Mouse (Mus musculus) liver, embryonic 15.5 days (tissue): ENCODE data around the gene Chad. TPM values are rescaled to one million over a fixed set of nuclear protein-coding genes. Genes with fewer than 3 reads are reported as not detected.

Source experiments
- ATAC-seq: fragments of 200-750 bp; cut with Nextera tagmentation; 2 replicates; pipeline ENCODE4 v1.8.0; 2017; ENCODE audit warnings: moderate number of reproducible peaks, mild to moderate bottlenecking, moderate library complexity; ENCODE audit not compliant: insufficient read depth
- H3K27ac ChIP-seq: fragments of 300-500 bp; sonication (generic); replicated peaks from 2 replicates; pipeline ENCODE4 v1.5.1; 2015; ENCODE audit warnings: mild to moderate bottlenecking, inconsistent platforms
- H3K27me3 ChIP-seq: fragments of 300-500 bp; sonication (generic); 2 replicates; pipeline ENCODE4 v1.6.1; 2015; ENCODE audit warnings: mild to moderate bottlenecking, inconsistent platforms
- H3K36me3 ChIP-seq: fragments of 300-500 bp; sonication (generic); replicated peaks from 2 replicates; pipeline ENCODE4 v1.6.1; 2015; ENCODE audit warnings: moderate library complexity, mild to moderate bottlenecking, inconsistent platforms
- H3K4me1 ChIP-seq: fragments of 300-500 bp; sonication (generic); replicated peaks from 2 replicates; pipeline ENCODE4 v1.6.1; 2015; ENCODE audit warnings: inconsistent platforms
- H3K4me2 ChIP-seq: fragments of 300-500 bp; sonication (generic); 2 replicates; pipeline ENCODE4 v1.6.1; 2015; ENCODE audit warnings: moderate library complexity, mild to moderate bottlenecking, inconsistent platforms
- H3K4me3 ChIP-seq: fragments of 300-500 bp; sonication (generic); replicated peaks from 2 replicates; pipeline ENCODE4 v1.5.1; 2015; ENCODE audit warnings: mild to moderate bottlenecking, inconsistent platforms
- H3K9ac ChIP-seq: fragments of 300-500 bp; sonication (generic); 2 replicates; pipeline ENCODE4 v1.6.1; 2015; ENCODE audit warnings: moderate library complexity, mild to moderate bottlenecking, inconsistent platforms
- H3K9me3 ChIP-seq: fragments of 300-500 bp; sonication (generic); replicated peaks from 2 replicates; pipeline ENCODE4 v1.6.1; 2016; ENCODE audit warnings: inconsistent platforms
- WGBS: fragments of 180-500 bp; shearing (Covaris S2); methylation state at CpG from one replicate; pipeline ENCODE4 v1.1.7; 2015; ENCODE audit warnings: mixed read lengths; ENCODE audit not compliant: insufficient replicate concordance; 5-methylcytosine and 5-hydroxymethylcytosine counted together
- polyA plus RNA-seq: library from polyadenylated mRNA; unstranded; fragments of >200 nt; fragmentation: Nextera tagmentation; extraction: Ambion mirVana; gene quantifications from 2 replicates; pipeline ENCODE4 v1.2.1, GENCODE M21; 2015

Chad gene
- polyA plus RNA-seq, 1 experiment from 2014 or later = 0.38 TPM

DNA sequence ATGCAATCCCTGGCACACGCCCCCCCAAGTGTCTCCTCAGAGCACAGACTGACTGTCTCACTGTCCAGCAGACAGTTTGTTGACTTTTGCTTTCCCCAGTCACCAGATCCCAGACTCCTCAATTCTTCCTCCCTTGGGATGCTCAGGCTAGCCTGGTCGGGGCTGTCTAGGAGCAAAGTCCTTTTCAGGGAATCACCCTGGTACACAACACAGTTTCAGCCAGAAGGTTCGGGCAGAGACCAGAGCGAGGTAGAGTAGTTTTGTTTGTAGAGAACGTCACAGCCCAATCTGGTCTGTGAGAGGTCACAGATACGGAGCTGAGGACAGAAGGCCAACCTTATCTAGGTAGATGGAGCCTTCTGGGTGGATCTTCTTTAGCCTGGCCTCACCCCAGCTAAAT, 1.7 kb downstream of the Chad start:
- no peaks in the 10 kb centered on the region for H3K36me3 ChIP-seq
- peaks cover 36% of the 10 kb centered on the region for H3K27me3 ChIP-seq
- no peak overlapping the region for H3K27ac ChIP-seq
- WGBS = 34% methylated on average over 6 of the region's 6 CpGs
- H3K4me2 ChIP-seq = no peak overlapping the region
- H3K4me1 ChIP-seq = peaks cover 22% of the 10 kb centered on the region; the same call in 1 of the 2 replicates
- ATAC-seq = 0 out of 2 replicates have a peak, but pooled peaks have one; percentile 21
- H3K9ac ChIP-seq = no peak overlapping the region
- no peaks in the 10 kb centered on the region for H3K9me3 ChIP-seq
- no peak overlapping the region for H3K4me3 ChIP-seq

DNA sequence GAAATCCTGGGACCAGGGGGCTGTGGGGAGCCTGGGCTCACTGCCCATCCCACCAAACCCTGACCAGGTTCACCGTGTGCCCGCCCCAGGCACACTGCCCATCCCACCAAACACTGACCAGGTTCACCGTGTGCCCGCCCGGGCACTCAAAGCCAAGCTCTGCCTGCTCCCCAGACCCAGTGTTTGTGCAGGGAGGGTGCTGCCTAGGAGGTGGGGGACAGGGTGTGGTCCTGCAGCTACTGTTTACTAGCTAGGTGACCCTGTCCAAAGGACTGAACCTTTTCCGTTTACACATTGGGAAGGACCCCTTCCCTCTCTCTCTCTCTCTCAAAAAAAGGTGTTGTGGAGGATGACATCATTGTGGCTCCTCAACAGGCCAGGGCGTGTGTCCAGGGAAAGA, 2.5 kb downstream of the Chad start:
- no peak overlapping the region for H3K4me3 ChIP-seq
- 73% methylated on average over 7 of the region's 7 CpGs for WGBS
- H3K4me2 ChIP-seq = no peak overlapping the region
- peaks cover 22% of the 10 kb centered on the region; the same call in 1 of the 2 replicates for H3K4me1 ChIP-seq
- no peaks in the 10 kb centered on the region for H3K36me3 ChIP-seq
- no peak for ATAC-seq
- H3K27ac ChIP-seq = no peak overlapping the region
- H3K9me3 ChIP-seq = no peaks in the 10 kb centered on the region
- H3K9ac ChIP-seq = no peak overlapping the region
- peaks cover 36% of the 10 kb centered on the region for H3K27me3 ChIP-seq

DNA sequence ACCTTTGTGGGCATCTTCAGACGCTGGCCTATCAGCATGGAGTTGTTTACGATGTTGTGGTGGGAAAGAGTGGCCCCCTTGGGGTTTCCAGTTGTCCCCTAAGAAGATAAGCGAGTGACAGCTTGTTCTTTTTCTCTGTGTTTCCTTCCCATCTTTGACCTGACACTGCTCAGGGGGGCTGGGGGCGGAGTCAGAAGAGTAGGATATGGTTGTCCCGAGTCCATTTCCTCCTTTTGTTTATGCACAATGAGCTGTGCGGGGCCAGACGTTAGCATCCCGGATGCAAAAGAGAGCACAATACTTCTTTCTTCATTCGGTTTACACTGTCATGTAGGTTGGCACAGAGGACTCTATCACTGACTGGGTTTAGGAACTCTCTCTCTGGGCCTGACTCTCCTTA, 5.8 kb downstream of the Chad start:
- ATAC-seq = 0 out of 2 replicates have a peak, but pooled peaks have one; percentile 19
- Histone ChIP-seq H3K36me3 (no peaks in the 10 kb centered on the region), H3K9me3 (no peaks in the 10 kb centered on the region), H3K27ac (no peak overlapping the region), H3K4me1 (0 out of 2 replicates have a peak, but pooled peaks cover 9% of the 10 kb centered on the region), H3K27me3 (peaks cover 10% of the 10 kb centered on the region), H3K9ac (no peak overlapping the region), H3K4me3 (no peak overlapping the region), H3K4me2 (no peak overlapping the region)
- 21% methylated on average over 9 of the region's 9 CpGs for WGBS

DNA sequence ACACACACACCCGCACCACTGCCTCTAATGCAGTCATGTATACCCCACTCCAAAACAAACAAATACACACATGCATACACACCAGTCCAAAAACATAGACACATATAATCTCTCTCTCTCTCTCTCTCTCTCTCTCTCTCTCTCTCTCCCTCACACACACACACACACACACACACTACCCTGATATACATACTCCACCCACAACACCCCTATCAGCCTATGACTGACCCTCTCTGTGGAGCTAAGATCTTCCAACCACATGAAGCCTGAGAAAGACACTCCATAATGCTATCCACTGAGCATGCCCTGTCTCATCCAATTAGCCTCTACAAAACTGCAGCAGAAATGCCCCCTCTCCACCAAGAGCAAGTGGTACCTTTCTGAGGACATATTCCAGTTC, 7.0 kb downstream of the Chad start:
- H3K9ac ChIP-seq = no peak overlapping the region
- H3K9me3 ChIP-seq = no peaks in the 10 kb centered on the region
- no peak for ATAC-seq
- H3K4me2 ChIP-seq = no peak overlapping the region
- no peaks in the 10 kb centered on the region for H3K27me3 ChIP-seq
- no peaks in the 10 kb centered on the region for H3K36me3 ChIP-seq
- 71% methylated on average over 1 of the region's 1 CpGs for WGBS
- H3K4me3 ChIP-seq = no peak overlapping the region
- 0 out of 2 replicates have a peak, but pooled peaks cover 5% of the 10 kb centered on the region for H3K4me1 ChIP-seq
- H3K27ac ChIP-seq = no peak overlapping the region

DNA sequence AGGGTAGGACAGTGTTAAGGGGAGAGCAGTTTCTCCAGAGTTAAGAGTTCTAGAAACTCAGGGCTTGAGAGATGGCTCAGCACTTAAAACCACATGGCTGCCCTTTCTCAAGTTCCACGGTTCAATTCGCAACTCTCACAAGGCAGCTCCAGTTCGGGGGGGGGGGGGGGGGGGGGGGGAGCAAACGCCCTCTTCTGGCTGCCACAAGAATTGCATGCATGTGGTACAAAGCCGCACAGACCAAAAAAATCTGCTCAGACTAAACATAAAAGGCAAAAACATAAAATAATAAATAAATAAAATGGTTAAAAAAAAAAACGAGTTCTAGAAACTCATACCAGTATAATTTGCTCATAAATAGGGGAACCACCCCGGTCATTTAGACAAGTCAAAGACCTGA, 9.7 kb downstream of the Chad start:
- Histone ChIP-seq H3K36me3 (no peaks in the 10 kb centered on the region), H3K27ac (no peak overlapping the region), H3K4me1 (no peaks in the 10 kb centered on the region), H3K4me2 (no peak overlapping the region), H3K27me3 (no peaks in the 10 kb centered on the region), H3K9me3 (no peaks in the 10 kb centered on the region), H3K4me3 (no peak overlapping the region), H3K9ac (no peak overlapping the region)
- no peak for ATAC-seq
- 17% methylated on average over 7 of the region's 7 CpGs for WGBS

DNA sequence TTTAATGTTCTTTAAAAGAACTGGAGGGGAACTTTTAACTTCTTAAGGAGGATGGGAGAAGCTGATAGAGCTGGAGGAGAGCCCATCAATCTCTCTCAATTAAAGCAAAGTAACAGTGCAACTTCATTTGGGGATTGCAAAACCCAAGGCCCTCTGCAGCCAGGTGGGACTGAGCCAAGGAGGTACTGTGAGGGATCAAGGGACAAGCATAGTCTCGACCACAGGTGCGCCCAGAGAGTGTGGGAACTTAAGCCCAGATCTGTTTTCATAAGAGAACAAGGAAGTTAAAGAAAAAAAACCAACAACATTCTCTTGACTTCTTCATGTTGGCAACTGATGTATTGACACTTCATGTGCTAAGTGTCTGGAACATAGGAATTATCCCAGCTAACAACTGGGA, 10.2 kb downstream of the Chad start:
- Histone ChIP-seq H3K27ac (no peak overlapping the region), H3K9me3 (no peaks in the 10 kb centered on the region), H3K4me1 (no peaks in the 10 kb centered on the region), H3K27me3 (no peaks in the 10 kb centered on the region), H3K4me2 (no peak overlapping the region), H3K9ac (no peak overlapping the region), H3K36me3 (no peaks in the 10 kb centered on the region), H3K4me3 (no peak overlapping the region)
- WGBS = 42% methylated on average over 2 of the region's 2 CpGs
- ATAC-seq = no peak

DNA sequence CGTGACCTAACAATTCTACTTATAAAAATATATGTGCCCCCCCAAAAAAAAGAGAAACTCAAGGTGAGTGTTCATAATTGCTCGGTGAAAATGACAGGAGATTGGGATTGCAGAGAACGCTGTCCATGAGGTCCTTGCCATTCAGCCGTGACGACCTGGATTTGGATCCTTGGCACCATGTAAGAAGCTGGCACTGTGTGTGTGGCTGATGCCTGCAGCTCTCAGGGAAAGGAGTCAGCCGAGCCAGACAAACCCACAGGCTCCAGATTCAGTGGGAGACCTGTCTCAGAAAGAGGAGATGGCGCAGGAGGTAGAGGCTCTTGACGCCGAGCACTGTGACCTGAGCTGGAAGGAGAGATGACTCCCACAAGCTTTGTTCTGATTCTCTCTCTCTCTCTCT, 11.5 kb downstream of the Chad start:
- ATAC-seq = no peak
- no peaks in the 10 kb centered on the region for H3K27me3 ChIP-seq
- WGBS = 75% methylated on average over 9 of the region's 9 CpGs

DNA sequence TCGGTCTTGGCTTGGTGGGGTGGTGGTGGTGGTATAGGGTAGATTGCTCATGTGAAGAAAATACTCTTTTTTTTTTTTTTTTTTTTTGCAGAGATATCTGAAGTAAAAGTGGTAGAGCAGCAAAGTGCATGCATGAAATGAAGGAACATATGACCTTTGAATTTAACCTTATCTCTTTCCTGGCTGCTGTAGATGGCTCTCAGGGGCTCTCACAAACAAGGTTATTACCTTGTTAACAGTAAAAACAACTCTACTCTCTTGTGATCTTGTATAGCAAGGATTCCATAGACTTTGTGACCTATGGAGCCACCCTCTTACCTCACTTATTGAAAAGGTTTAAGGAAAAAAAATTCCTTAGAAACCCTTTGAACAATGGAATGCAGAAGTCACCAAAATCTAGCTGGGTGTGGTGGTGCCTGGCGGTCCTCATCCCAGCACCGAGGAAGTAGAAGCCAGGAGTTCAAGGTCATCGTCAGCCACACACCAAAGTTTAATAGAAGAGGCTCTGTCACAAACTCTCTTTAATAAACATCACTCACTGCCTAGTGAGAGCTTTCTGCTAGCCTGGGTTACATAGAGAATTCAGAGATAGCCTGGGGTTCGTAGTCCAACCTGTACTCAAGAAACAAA, 15.4 kb downstream of the Chad start:
- H3K4me2 ChIP-seq = no peak overlapping the region
- H3K36me3 ChIP-seq = no peaks in the 10 kb centered on the region
- H3K27ac ChIP-seq = no peak overlapping the region
- ATAC-seq = no peak
- H3K9ac ChIP-seq = no peak overlapping the region
- WGBS = 64% methylated on average over 5 of the region's 5 CpGs
- H3K9me3 ChIP-seq = no peaks in the 10 kb centered on the region
- no peaks in the 10 kb centered on the region; the same call in 1 of the 2 replicates for H3K4me1 ChIP-seq
- no peak overlapping the region for H3K4me3 ChIP-seq
- no peaks in the 10 kb centered on the region for H3K27me3 ChIP-seq

More for the DNA sequence above, 11.5 kb downstream of the Chad start:
- no peaks in the 10 kb centered on the region for H3K9me3 ChIP-seq
- no peak overlapping the region for H3K9ac ChIP-seq
- H3K4me2 ChIP-seq = no peak overlapping the region
- H3K4me3 ChIP-seq = no peak overlapping the region
- no peaks in the 10 kb centered on the region for H3K36me3 ChIP-seq
- no peaks in the 10 kb centered on the region; the same call in 1 of the 2 replicates for H3K4me1 ChIP-seq
- no peak overlapping the region for H3K27ac ChIP-seq

DNA sequence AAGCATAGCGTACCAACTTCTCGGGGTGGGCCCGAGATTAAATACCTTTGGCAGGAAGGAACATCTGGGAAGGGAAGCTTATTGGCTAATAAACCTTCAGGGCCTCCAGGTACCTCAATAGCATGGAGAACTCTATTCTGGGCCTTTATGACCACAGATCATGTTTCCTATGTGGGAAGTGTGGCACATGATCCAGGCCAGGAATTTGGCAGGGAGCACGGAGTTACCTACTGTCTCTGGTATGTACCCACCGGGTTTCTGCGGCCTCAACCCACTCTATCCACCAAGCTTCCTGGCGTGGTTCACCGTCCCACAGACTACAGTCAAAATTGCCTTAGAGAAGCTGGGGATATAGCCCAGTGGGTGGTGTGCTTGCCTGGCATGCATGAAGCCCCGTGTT, 20.2 kb downstream of the Chad start:
- H3K27me3 ChIP-seq = no peaks in the 10 kb centered on the region
- H3K9me3 ChIP-seq = no peaks in the 10 kb centered on the region
- H3K36me3 ChIP-seq = no peaks in the 10 kb centered on the region
- 75% methylated on average over 9 of the region's 9 CpGs for WGBS
- ATAC-seq = no peak
- H3K4me2 ChIP-seq = no peak overlapping the region
- no peaks in the 10 kb centered on the region; the same call in 1 of the 2 replicates for H3K4me1 ChIP-seq
- no peak overlapping the region for H3K4me3 ChIP-seq
- H3K9ac ChIP-seq = no peak overlapping the region
- no peak overlapping the region for H3K27ac ChIP-seq

DNA sequence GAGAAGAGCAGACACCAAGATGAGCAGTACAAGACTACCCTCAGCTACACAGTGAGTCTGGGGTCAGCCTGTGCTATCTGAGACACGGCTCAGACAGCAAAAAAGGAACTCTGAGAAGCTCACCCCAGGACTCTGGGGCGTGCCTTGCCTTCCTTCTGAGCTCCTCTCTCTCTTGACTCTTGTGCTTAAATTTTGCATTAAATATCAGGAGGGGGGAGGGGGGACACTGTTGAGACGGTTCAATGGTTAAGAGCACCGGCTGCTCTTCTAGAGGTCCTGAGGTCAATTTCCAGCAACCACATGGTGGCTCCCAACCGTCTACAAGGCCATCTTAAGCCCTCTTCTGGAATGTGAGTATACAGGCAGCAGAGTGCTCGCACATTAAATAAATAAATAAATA, 22.7 kb downstream of the Chad start:
- WGBS = 54% methylated on average over 6 of the region's 6 CpGs
- Histone ChIP-seq H3K36me3 (no peaks in the 10 kb centered on the region), H3K4me1 (peaks cover 9% of the 10 kb centered on the region; the same call in 1 of the 2 replicates), H3K27ac (no peak overlapping the region), H3K4me3 (no peak overlapping the region), H3K27me3 (no peaks in the 10 kb centered on the region), H3K9ac (no peak overlapping the region), H3K4me2 (no peak overlapping the region), H3K9me3 (no peaks in the 10 kb centered on the region)
- no peak for ATAC-seq

DNA sequence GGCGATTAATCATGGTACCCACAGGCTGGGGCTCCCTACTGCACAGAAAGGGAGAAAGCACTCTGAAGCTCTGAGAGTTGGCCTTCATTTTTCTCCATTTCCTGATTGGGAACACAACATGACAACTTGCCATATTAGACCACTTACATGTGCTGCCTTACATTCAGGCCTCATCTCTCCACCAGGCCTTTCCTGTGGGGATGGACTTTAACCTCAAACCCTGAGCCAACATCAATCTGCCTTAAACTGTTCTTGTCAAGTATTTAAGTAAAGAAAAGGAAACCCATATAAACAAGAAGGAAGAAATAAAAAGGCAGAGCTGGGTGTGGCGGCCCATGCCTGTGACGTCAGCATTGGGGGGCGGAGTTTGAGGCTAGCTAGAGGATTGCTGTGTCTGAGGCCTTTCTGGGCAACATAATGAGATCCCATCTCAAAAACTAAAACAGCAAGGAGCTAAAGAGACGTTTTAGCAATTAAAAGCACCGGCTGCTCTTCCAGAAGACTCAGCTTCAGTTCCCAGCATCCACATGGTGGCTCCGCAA, 31.5 kb downstream of the Chad start:
- no peak for ATAC-seq
- Histone ChIP-seq H3K4me2 (no peak overlapping the region), H3K36me3 (no peaks in the 10 kb centered on the region), H3K27me3 (no peaks in the 10 kb centered on the region), H3K27ac (no peak overlapping the region), H3K9me3 (no peaks in the 10 kb centered on the region), H3K4me3 (no peak overlapping the region), H3K9ac (no peak overlapping the region), H3K4me1 (peaks cover 15% of the 10 kb centered on the region)
- WGBS = 49% methylated on average over 7 of the region's 7 CpGs

DNA sequence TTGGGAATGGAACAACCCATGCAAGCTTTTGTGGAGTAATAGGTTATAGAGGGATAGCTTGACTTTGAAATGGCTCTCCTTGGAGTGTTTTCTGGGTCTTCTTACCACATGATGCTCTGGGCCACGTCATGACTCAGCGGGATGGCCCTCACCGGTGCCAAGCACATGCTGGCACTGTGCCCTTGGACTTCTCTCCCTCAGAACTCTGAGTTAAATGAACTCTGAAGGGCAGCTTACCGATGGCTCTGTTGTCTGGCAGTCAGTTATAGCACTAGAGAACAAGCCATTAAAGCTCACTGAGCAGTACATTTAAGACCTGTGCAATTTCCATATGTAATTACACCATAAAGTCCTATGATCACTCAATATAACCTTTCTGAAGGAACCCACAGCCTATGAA, 32.5 kb downstream of the Chad start:
- Histone ChIP-seq H3K9ac (no peak overlapping the region), H3K4me1 (peaks cover 20% of the 10 kb centered on the region), H3K4me2 (no peak overlapping the region), H3K36me3 (no peaks in the 10 kb centered on the region), H3K27ac (no peak overlapping the region), H3K9me3 (no peaks in the 10 kb centered on the region), H3K4me3 (no peak overlapping the region), H3K27me3 (no peaks in the 10 kb centered on the region; the same call in 1 of the 2 replicates)
- no peak for ATAC-seq
- WGBS = 67% methylated on average over 4 of the region's 4 CpGs
